Comparison of ENCODE assay signal across 15 mouse cellular contexts in the genomic region with DNA sequence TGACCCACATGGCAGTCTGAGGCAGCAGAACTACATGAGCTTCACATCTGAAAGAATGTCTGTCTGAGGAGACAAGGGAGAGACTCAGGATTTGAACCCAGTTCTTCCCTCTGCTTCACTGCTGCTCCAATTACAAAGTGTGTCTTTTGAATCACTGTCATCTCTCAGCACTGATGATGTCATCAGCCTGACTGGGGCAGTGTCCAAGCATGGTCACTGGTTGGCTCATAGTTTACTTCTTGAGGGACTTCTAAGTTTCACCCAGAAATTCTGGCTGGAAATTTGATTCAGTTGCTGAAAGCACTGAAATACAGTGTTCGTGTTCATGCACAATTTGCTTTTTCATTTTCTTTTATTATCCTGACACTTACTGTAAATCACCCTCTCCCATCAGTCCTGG.
DNase-seq lines count a peak whose midpoint lies in the region; ATAC-seq and TF ChIP-seq lines count a peak whose summit lies in the region.
"Had no signal": no experiment of that assay in that cellular context is flagged by ENCODE, and none has a peak within 500 bp of the region (broad histone marks: within the 10 kb centered on the region; RNA-seq: fewer than 3 reads in every experiment).

No protein-coding gene starts in this region.

- no peak for TF ChIP-seq CTCF in lung, postnatal 0 days (IDR thresholded peaks at IDR 0.05)

- no peaks in the 10 kb centered on the region for H3K36me3 ChIP-seq in heart, embryonic 12.5 days
- no peaks in the 10 kb centered on the region for H3K36me3 ChIP-seq in lung, postnatal 0 days (ENCODE audit: insufficient read depth, low read length)
- H3K36me3 ChIP-seq: G1E had no signal

- DNase-seq in heart, adult 18-20 months, result peak; percentile 51 to 62
- peak; percentile 57 for DNase-seq in lung, postnatal 10 days
- no peak for DNase-seq in lung, postnatal 0 days (ENCODE audit: low spot score)
- DNase-seq in gastrocnemius, adult 18-20 months (ENCODE audit: low spot score), result peak; percentile 72
- DNase-seq in heart, postnatal 36 days, result peak; percentile 50 to 52
- no peak for DNase-seq in cerebellum, postnatal 14 days
- DNase-seq in T-cell, adult 2 months (ENCODE audit: low spot score), result no peak
- DNase-seq: kidney, postnatal 4 days; liver; right cerebral cortex, postnatal 14 days had no signal

- peaks cover 10% of the 10 kb centered on the region for H3K9me3 ChIP-seq in heart, embryonic 12.5 days (replicated peaks)
- H3K9me3 ChIP-seq in lung, postnatal 0 days (ENCODE audit: low read length), result no peaks in the 10 kb centered on the region

- no peak overlapping the region for H3K4me2 ChIP-seq in heart, embryonic 12.5 days
- H3K4me2 ChIP-seq in lung, postnatal 0 days (replicated peaks; ENCODE audit: low read depth, low read length), result no peak overlapping the region

- H3K27ac ChIP-seq in heart, embryonic 12.5 days (ENCODE audit: poor library complexity, severe bottlenecking), result no peak overlapping the region
- H3K27ac ChIP-seq in lung, postnatal 0 days (ENCODE audit: low read length), result no peak overlapping the region

- no peak overlapping the region for H3K4me3 ChIP-seq in heart, embryonic 12.5 days
- H3K4me3 ChIP-seq in lung, postnatal 0 days (ENCODE audit: low read depth, low read length), result no peak overlapping the region
- H3K4me3 ChIP-seq: erythroblast, embryonic 14.5 days had no signal

- ATAC-seq in heart, embryonic 12.5 days (ENCODE audit: insufficient number of reproducible peaks, low FRiP score), result no peak
- ATAC-seq in lung, postnatal 0 days, result no peak
- ATAC-seq: activated CD4-positive, CD25-positive, alpha-beta regulatory T cell, adult 4 months; intestine, embryonic 16.5 days had no signal

- intact Hi-C loops in heart, postnatal 36 days (cut with DNase I), result no loop called here

- no peak overlapping the region for H3K9ac ChIP-seq in heart, embryonic 12.5 days
- no peak overlapping the region for H3K9ac ChIP-seq in lung, postnatal 0 days (replicated peaks; ENCODE audit: low read depth)

- WGBS in heart, embryonic 12.5 days, result 81% methylated on average over 1 of the region's 1 CpGs
- 42% methylated on average over 1 of the region's 1 CpGs for WGBS in lung, postnatal 0 days

- TF ChIP-seq EP300 in lung, postnatal 0 days (IDR thresholded peaks at IDR 0.05), result no peak

- H3K27me3 ChIP-seq in heart, embryonic 12.5 days (replicated peaks), result no peaks in the 10 kb centered on the region; the same call in 1 of the 2 replicates
- H3K27me3 ChIP-seq in lung, postnatal 0 days (replicated peaks; ENCODE audit: insufficient read depth, low read length), result no peaks in the 10 kb centered on the region

- H3K4me1 ChIP-seq in heart, embryonic 12.5 days (replicated peaks), result no peaks in the 10 kb centered on the region
- H3K4me1 ChIP-seq in lung, postnatal 0 days (ENCODE audit: insufficient read depth, low read depth, low read length), result no peaks in the 10 kb centered on the region

Comparison
In these comparisons a context has a peak if more than half of its experiments do, and no peak if none do; other contexts are left out.
1. DNase-seq: peak in heart, adult 18-20 months (2 of 2), lung, postnatal 10 days (single experiment), gastrocnemius, adult 18-20 months (single experiment) and heart, postnatal 36 days (2 of 2); none in lung, postnatal 0 days (single experiment), cerebellum, postnatal 14 days (0 of 2) and T-cell, adult 2 months (single experiment).